Mouse (Mus musculus) yolk sac, embryonic 10.5 days (tissue): Measurements from ENCODE around the gene Hspa1a.
"Not testable (repeated sequence)": the region's sequence is repeated elsewhere in the genome, so short reads cannot be mapped to it uniquely, and the experiment has no call there.

ENCODE experiments used
- DNase-seq: peaks from one replicate; pipeline ENCODE4 v3.0.0-alpha.2; 2017; ENCODE audit warnings: low spot score

The Hspa1a gene

DNA sequence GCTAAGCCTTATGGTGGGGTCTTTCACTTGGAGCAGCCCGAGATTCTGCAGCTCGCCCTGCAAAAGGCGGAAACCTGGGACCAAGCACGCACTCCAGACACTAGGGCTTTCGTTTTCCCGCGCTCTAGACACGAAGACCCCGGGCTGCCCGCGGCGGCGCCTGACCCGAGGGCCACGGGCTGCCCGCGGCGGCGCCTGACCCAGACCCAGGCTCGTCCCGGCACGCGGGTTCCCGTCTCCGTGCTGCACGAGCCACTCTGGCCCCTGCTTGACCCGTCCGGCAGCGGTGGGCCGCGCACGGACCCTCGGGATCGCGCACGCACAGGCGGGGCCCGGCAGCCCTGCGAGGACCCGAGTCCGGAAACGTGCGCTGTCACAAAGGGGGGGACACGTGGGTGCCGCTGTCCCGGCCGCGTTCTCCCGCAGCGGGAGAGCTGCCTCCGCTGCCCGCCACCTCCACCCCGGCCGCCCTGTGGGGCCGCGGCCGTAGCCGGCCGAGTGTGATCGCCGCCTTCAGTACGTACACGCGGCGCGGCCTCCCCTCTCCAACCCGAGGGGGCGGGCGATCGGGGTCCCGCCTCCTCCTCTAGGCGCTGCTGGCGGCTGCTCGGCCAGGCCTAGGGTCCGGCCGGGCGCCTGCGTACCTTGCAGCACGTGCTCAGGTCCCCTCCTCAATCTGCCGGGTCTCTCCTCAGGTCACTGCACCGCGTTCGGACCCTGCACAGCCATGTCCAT lies 28.9 kb upstream of the Hspa1a start, which contains the start of gene Vars:
TSS of gene Vars (plus strand) at position 271 of the 735 bp plus-strand sequence.
- peak; percentile 97 for DNase-seq

GRCm38 (mm10) chr17:34999871-35000716 lies 28.1 kb upstream of the Hspa1a start:
- DNase-seq = peak; percentile 39

- no peak for DNase-seq
Measured at GRCm38 (mm10) chr17:34998526-34999430, 26.8 kb upstream of the Hspa1a start.

GRCm38 (mm10) chr17:34997142-34997483 lies 25.2 kb upstream of the Hspa1a start:
- DNase-seq = no peak

GRCm38 (mm10) chr17:34996411-34997141 lies 24.6 kb upstream of the Hspa1a start:
- no peak for DNase-seq

DNA sequence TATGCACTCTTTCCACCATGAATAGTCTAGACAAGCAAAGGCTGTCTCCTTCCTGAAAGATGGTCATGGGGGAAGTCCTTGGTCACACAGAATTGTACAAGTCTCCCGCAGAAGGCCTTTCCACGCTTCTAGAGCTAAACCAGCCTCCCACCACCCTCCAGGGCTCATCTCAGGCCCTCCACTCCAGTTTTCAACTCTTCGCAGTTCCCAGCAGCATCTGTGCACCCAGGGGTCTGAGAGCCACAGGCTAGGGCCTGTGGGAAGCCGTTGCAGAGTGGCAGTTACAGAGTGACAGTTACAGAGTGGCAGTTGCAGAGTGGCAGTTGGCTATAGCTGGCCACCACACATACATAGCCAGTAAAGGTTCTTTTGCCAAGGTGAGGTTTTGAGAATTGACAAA lies 24.0 kb upstream of the Hspa1a start:
- not testable (repeated sequence) for DNase-seq

DNA sequence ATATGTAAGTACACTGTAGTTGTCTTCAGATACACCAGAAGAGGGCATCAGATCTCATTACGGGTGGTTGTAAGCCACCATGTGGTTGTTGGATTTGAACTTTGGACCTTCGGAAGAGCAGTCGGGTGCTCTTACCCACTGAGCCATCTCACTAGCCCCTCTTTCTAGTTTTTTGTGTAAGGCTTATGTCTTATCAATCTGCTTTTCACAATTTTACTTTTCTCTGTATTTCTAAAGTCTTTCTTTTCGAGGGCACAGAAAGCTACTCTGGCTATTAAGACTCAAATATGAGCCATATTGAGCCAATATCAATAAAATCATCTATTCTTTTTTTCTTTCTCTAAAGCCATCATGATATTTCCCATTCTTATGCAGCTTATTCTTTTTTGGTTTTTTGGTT lies 23.2 kb upstream of the Hspa1a start:
- not testable (repeated sequence) for DNase-seq

DNA sequence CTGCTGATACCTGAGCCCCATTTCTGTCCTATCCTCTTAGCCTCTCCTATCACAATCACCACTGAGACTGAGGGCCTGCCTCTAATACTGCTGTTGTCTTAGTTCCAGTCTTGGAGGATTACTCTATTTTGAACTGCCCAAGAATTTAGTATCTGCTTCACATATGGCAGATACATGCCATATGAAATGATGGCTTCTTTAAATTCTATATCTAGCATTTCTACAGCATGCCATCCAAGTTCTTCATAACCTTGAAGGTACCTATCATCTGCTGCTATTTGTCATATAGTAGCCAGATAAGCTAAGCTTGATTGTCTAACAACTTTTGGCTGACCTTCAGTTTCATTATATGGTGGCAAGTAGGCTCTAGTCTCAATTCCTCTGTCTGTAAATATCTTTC lies 22.8 kb upstream of the Hspa1a start:
- DNase-seq = no peak

DNA sequence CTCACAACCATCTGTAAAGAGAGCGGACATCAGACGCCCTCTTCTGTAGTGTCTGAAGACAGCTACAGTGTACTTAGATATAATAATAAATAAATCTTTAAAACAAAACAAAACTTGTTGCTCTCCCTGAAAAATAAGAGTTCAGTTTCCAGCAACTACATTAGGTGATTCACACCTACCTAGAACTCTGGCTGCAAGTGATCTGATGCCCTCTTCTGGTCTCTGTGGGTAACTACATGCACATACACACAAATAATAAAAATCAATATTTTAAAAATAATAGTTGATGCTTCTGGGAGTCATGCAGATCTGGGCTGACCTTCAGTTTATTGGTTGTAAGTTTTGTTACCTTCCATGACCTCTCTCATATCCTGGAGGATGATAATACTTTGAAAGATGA lies 12.3 kb upstream of the Hspa1a start:
- no peak for DNase-seq

DNA sequence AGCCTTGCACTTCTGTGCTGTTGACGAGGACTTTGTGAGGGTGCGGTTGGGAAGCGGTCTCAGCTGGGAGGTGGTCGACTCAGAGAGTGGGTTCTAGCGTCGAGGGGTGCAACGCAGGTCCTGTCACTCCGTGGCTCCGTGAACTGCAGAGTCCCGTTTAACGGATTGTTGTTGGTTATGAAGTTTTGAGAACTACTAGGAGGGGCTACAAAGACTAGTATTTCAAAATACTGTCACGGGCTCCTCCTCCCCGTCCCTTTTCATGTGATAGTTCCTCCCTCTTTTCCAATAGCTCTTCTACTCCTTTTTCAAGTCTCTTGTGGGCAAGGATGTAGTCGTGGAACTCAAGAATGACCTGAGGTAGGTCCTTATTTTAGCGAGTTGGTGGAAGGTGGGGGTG lies 10.4 kb upstream of the Hspa1a start:
- no peak for DNase-seq

DNA sequence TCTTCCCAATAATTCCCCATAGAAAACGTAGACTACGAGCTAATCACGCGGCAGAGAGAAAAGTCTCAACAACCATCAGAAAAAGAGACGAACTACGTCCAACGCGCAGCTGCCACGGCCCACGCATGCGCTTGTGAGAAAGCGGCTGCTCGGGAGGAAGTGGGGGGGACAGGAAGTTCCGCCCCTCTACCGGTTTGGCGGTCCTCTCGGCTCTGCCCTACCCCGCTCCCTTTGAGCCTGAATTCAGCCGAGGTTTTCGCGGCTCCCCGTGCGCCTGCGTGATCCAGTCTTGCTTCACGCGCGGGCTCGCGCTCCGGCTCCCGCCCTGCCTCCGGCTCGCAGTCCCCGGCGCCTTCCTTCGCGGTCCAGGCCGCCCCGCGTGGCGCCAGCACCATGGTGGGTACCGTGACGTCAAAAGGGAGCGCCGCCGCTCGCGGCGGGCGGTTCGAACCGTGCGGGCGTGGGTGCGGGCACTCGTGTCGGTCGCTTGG lies 9.8 kb upstream of the Hspa1a start, which contains the start of gene Lsm2:
TSS of gene Lsm2 (plus strand) at position 173 of the 491 bp plus-strand sequence.
- DNase-seq = peak; percentile 94

- peak; percentile 72 for DNase-seq
Measured at GRCm38 (mm10) chr17:34980655-34981054, 8.7 kb upstream of the Hspa1a start.

DNA sequence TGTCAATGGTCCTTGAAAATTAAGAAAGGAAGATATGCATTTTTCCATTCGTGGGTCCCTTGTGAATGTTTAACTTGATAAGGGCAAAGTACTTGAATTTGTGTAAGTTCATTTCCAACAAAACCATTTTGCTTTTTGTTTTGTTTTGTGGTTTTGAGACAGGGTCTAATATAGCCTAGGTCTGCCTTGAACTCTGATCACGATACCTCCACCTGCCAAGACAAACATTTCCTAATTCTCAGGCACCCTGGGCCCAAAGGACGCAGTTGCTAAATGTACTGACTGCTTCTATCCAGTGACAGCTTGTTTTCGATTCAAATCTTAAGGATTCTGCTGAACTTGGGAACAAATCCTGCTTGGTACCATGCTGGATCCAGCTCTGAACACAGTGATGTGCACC lies 7.7 kb upstream of the Hspa1a start:
- peak; percentile 31 for DNase-seq

DNA sequence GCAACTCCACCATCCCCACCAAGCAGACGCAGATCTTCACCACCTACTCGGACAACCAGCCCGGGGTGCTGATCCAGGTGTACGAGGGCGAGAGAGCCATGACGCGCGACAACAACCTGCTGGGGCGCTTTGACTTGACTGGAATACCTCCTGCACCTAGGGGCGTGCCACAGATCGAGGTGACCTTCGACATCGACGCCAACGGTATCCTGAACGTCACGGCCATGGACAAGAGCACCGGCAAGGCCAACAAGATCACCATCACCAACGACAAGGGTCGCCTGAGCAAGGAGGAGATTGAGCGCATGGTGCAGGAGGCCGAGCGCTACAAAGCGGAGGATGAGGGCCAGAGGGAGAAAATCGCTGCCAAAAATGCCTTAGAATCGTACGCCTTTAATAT lies 6.3 kb upstream of the Hspa1a start:
- no peak for DNase-seq

DNA sequence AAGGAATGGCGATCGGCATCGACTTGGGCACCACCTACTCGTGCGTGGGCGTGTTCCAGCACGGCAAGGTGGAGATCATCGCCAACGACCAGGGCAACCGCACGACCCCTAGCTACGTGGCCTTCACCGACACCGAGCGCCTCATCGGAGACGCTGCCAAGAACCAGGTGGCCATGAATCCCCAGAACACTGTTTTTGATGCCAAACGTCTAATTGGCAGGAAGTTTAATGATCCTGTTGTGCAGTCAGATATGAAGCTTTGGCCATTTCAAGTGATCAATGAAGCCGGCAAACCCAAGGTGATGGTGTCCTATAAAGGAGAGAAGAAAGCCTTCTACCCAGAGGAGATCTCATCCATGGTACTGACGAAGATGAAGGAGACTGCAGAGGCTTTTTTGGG lies 5.0 kb upstream of the Hspa1a start:
- DNase-seq = no peak

DNA sequence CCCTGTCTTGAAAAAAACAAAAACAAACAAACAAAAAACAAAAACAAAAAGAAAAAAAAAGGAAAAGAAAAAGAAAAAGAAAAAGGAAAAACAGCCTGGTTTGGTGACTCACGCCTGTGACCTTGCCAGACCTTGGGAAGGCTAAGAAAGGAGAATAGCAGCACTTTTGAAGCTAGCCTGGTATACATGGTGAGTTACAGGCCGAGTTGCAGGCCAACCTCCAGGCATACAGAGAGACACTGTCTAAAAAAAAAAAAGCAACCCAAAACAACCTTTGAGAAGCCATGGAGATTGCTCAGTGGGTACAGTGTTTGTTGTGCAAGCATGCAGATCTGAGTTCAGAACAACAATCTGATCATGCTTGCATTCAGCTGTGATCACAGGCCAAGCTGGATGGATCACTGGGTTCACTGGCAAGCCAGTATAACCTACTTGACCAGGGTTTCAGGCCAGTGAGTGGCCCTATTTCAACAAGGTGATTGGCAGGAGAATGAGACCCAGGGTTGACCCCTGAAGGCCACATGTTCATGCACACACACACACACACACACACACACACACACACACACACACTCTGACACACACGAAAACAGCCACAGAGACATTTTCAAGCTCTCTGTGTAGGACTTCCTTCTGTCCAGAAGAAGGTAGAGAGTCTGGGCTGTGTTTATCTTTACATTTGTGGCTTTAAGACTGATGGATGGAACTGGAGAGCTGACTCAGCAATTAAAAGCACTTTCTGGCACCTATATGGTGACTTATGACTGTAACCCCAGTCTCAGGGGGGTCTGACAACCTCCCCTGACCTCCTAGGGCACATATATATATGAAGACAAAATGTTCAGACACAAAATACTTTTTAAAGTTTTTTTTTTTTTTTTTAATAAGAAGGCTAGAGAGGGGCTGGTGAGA lies 3.9 kb upstream of the Hspa1a start:
- no peak for DNase-seq

DNA sequence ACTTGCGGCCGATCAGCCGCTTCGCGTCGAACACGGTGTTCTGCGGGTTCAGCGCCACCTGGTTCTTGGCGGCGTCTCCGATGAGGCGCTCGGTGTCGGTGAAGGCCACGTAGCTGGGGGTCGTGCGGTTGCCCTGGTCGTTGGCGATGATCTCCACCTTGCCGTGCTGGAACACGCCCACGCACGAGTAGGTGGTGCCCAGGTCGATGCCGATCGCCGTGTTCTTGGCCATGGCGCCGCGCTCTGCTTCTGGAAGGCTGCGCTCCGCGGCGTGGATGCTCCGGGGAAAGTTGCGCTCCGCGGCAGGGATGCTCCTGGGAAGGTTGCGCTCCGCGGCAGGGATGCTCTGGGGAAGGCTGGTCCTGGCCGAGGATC lies 275 bp downstream of the Hspa1a start:
- not testable (repeated sequence) for DNase-seq

GRCm38 (mm10) chr17:34970850-34971249 lies 1.1 kb downstream of the Hspa1a start:
- not testable (repeated sequence) for DNase-seq

- not testable (repeated sequence) for DNase-seq
Measured at GRCm38 (mm10) chr17:34969822-34970221, 2.1 kb downstream of the Hspa1a start, which contains the start of gene Gm20481. TSS of gene Gm20481 (plus strand) at chr17:34969912.

DNA sequence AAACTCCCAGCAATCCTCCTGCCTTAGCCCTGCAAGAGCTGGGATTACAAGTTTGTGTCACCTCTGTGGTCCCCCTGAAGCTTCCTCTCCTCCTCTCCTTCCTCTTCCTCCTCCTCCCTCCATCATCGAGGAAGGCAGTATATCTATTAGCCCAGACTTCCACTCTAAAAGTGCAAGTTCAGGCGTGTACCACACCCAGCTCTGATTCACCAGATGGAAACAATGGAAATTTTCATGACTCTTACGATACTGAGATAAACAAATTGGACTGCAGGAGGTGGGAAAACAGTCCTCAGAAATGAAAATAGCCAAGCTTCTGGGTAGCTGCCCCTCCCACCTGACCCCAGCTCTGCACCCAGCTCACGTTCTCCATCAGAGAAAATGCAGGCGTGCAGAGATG lies 6.3 kb downstream of the Hspa1a start:
- DNase-seq = no peak
